Mouse (Mus musculus): ENCODE measurements around the gene Frmd5. TPM values are rescaled to one million over a fixed set of nuclear protein-coding genes. Genes with fewer than 3 reads are reported as not detected.
"Not testable (repeated sequence)": the region's sequence is repeated elsewhere in the genome, so short reads cannot be mapped to it uniquely, and the experiment has no call there.

Frmd5 gene
- polyA plus RNA-seq, 1 experiment from 2014 or later = 5.4 TPM

- Histone ChIP-seq H3K27me3 (replicated peaks; ENCODE audit: low read depth, poor library complexity, severe bottlenecking) (no peaks in the 10 kb centered on the region), H3K4me3 (no peak overlapping the region), H3K36me3 (replicated peaks) (no peaks in the 10 kb centered on the region), H3K9me3 (no peaks in the 10 kb centered on the region), H3K27ac (replicated peaks) (no peak overlapping the region), H3K4me1 (peaks cover 14% of the 10 kb centered on the region; the same call in 1 of the 2 replicates)
- WGBS = 75% methylated on average over 8 of the region's 8 CpGs
- DNase-seq (ENCODE audit: low spot score) = no peak
Measured at GRCm38 (mm10) chr2:121575741-121576201, 231.1 kb downstream of the Frmd5 start.

GRCm38 (mm10) chr2:121574066-121574630 is 232.7 kb downstream of the Frmd5 start:
- H3K4me1 ChIP-seq = peaks cover 14% of the 10 kb centered on the region; the same call in 1 of the 2 replicates
- H3K9me3 ChIP-seq = no peaks in the 10 kb centered on the region
- H3K4me3 ChIP-seq = no peak overlapping the region
- WGBS = 83% methylated on average over 9 of the region's 9 CpGs
- H3K27me3 ChIP-seq (replicated peaks; ENCODE audit: low read depth, poor library complexity, severe bottlenecking) = no peaks in the 10 kb centered on the region
- no peak overlapping the region for H3K27ac ChIP-seq (replicated peaks)
- H3K36me3 ChIP-seq (replicated peaks) = no peaks in the 10 kb centered on the region
- DNase-seq (ENCODE audit: low spot score) = no peak

- Histone ChIP-seq H3K27me3 (replicated peaks; ENCODE audit: low read depth, poor library complexity, severe bottlenecking) (no peaks in the 10 kb centered on the region), H3K4me1 (peaks cover 18% of the 10 kb centered on the region; the same call in 1 of the 2 replicates), H3K4me3 (no peak overlapping the region), H3K9me3 (no peaks in the 10 kb centered on the region), H3K27ac (replicated peaks) (no peak overlapping the region), H3K36me3 (replicated peaks) (no peaks in the 10 kb centered on the region)
- WGBS = 21% methylated on average over 7 of the region's 7 CpGs
- peak; percentile 85 for DNase-seq (ENCODE audit: low spot score)
Measured at GRCm38 (mm10) chr2:121571780-121572179, 235.1 kb downstream of the Frmd5 start.

- DNase-seq (ENCODE audit: low spot score) = no peak
- Histone ChIP-seq H3K9me3 (no peaks in the 10 kb centered on the region), H3K4me3 (no peak overlapping the region), H3K27me3 (replicated peaks; ENCODE audit: low read depth, poor library complexity, severe bottlenecking) (no peaks in the 10 kb centered on the region), H3K36me3 (replicated peaks) (no peaks in the 10 kb centered on the region), H3K27ac (replicated peaks) (no peak overlapping the region), H3K4me1 (peaks cover 19% of the 10 kb centered on the region; the same call in 1 of the 2 replicates)
- WGBS = 76% methylated on average over 8 of the region's 8 CpGs
Measured at GRCm38 (mm10) chr2:121570999-121571655, 235.8 kb downstream of the Frmd5 start.

GRCm38 (mm10) chr2:121570049-121570448 is 236.8 kb downstream of the Frmd5 start:
- Histone ChIP-seq H3K27ac (replicated peaks) (no peak overlapping the region), H3K4me1 (peaks cover 16% of the 10 kb centered on the region; the same call in 1 of the 2 replicates), H3K4me3 (no peak overlapping the region), H3K36me3 (replicated peaks) (no peaks in the 10 kb centered on the region), H3K9me3 (no peaks in the 10 kb centered on the region), H3K27me3 (replicated peaks; ENCODE audit: low read depth, poor library complexity, severe bottlenecking) (no peaks in the 10 kb centered on the region)
- WGBS = 86% methylated on average over 3 of the region's 3 CpGs
- no peak for DNase-seq (ENCODE audit: low spot score)

GRCm38 (mm10) chr2:121565911-121566310 is 241.0 kb downstream of the Frmd5 start:
- WGBS = 65% methylated on average over 5 of the region's 5 CpGs
- no peak for DNase-seq (ENCODE audit: low spot score)

GRCm38 (mm10) chr2:121563117-121563516 is 243.8 kb downstream of the Frmd5 start:
- Histone ChIP-seq H3K27me3 (replicated peaks; ENCODE audit: low read depth, poor library complexity, severe bottlenecking) (no peaks in the 10 kb centered on the region), H3K4me3 (no peak overlapping the region), H3K9me3 (no peaks in the 10 kb centered on the region), H3K27ac (replicated peaks) (no peak overlapping the region), H3K36me3 (replicated peaks) (no peaks in the 10 kb centered on the region; the same call in 1 of the 2 replicates), H3K4me1 (0 out of 2 replicates have a peak, but pooled peaks cover 3% of the 10 kb centered on the region)
- 97% methylated on average over 3 of the region's 3 CpGs for WGBS
- DNase-seq (ENCODE audit: low spot score) = no peak

More at GRCm38 (mm10) chr2:121565911-121566310, 241.0 kb downstream of the Frmd5 start:
- Histone ChIP-seq H3K36me3 (replicated peaks) (no peaks in the 10 kb centered on the region; the same call in 1 of the 2 replicates), H3K9me3 (no peaks in the 10 kb centered on the region), H3K27me3 (replicated peaks; ENCODE audit: low read depth, poor library complexity, severe bottlenecking) (no peaks in the 10 kb centered on the region), H3K4me1 (peaks cover 7% of the 10 kb centered on the region; the same call in 1 of the 2 replicates), H3K4me3 (no peak overlapping the region), H3K27ac (replicated peaks) (no peak overlapping the region)

GRCm38 (mm10) chr2:121551271-121551670 is 255.6 kb downstream of the Frmd5 start:
- no peaks in the 10 kb centered on the region for H3K9me3 ChIP-seq
- DNase-seq (ENCODE audit: low spot score) = no peak
- H3K4me3 ChIP-seq = no peak overlapping the region
- no peaks in the 10 kb centered on the region for H3K27me3 ChIP-seq (replicated peaks; ENCODE audit: low read depth, poor library complexity, severe bottlenecking)
- H3K4me1 ChIP-seq = peaks cover 12% of the 10 kb centered on the region
- H3K27ac ChIP-seq (replicated peaks) = peak overlapping the region; percentile 7; the same call in 1 of the 2 replicates
- H3K36me3 ChIP-seq (replicated peaks) = peaks cover 42% of the 10 kb centered on the region
- 86% methylated on average over 8 of the region's 8 CpGs for WGBS

- peaks cover 9% of the 10 kb centered on the region for H3K4me1 ChIP-seq
- H3K4me3 ChIP-seq = no peak overlapping the region
- H3K27ac ChIP-seq (replicated peaks) = no peak overlapping the region
- no peaks in the 10 kb centered on the region for H3K9me3 ChIP-seq
- peaks cover 57% of the 10 kb centered on the region for H3K36me3 ChIP-seq (replicated peaks)
- no peaks in the 10 kb centered on the region for H3K27me3 ChIP-seq (replicated peaks; ENCODE audit: low read depth, poor library complexity, severe bottlenecking)
- WGBS = 97% methylated on average over 6 of the region's 6 CpGs
- DNase-seq (ENCODE audit: low spot score) = no peak
Measured at GRCm38 (mm10) chr2:121549630-121550029, 257.3 kb downstream of the Frmd5 start.

- H3K36me3 ChIP-seq (replicated peaks) = peaks cover 93% of the 10 kb centered on the region
Measured at GRCm38 (mm10) chr2:121544829-121545228, 262.1 kb downstream of the Frmd5 start.

GRCm38 (mm10) chr2:121525056-121525455 is 281.8 kb downstream of the Frmd5 start:
- Histone ChIP-seq H3K4me1 (no peaks in the 10 kb centered on the region), H3K27me3 (replicated peaks; ENCODE audit: low read depth, poor library complexity, severe bottlenecking) (no peaks in the 10 kb centered on the region), H3K9me3 (0 out of 2 replicates have a peak, but pooled peaks cover 2% of the 10 kb centered on the region), H3K27ac (replicated peaks) (no peak overlapping the region), H3K4me3 (no peak overlapping the region), H3K36me3 (replicated peaks) (peaks cover 82% of the 10 kb centered on the region)
- 91% methylated on average over 2 of the region's 2 CpGs for WGBS
- no peak for DNase-seq (ENCODE audit: low spot score)

More at GRCm38 (mm10) chr2:121544829-121545228, 262.1 kb downstream of the Frmd5 start:
- Histone ChIP-seq H3K9me3 (no peaks in the 10 kb centered on the region), H3K27me3 (replicated peaks; ENCODE audit: low read depth, poor library complexity, severe bottlenecking) (no peaks in the 10 kb centered on the region), H3K4me1 (no peaks in the 10 kb centered on the region), H3K27ac (replicated peaks) (no peak overlapping the region), H3K4me3 (no peak overlapping the region)
- DNase-seq (ENCODE audit: low spot score) = no peak
- 91% methylated on average over 3 of the region's 3 CpGs for WGBS

- not testable (repeated sequence) for H3K4me1 ChIP-seq; H3K27ac ChIP-seq (replicated peaks); H3K9me3 ChIP-seq; H3K27me3 ChIP-seq (replicated peaks; ENCODE audit: low read depth, poor library complexity, severe bottlenecking); DNase-seq (ENCODE audit: low spot score); H3K4me3 ChIP-seq
- WGBS = 95% methylated on average over 3 of the region's 3 CpGs
- peaks cover 85% of the 10 kb centered on the region for H3K36me3 ChIP-seq (replicated peaks)
Measured at GRCm38 (mm10) chr2:121522830-121523229, 284.1 kb downstream of the Frmd5 start.

- WGBS = 97% methylated on average over 2 of the region's 2 CpGs
- Histone ChIP-seq H3K27ac (replicated peaks) (no peak overlapping the region), H3K36me3 (replicated peaks) (peaks cover 90% of the 10 kb centered on the region), H3K27me3 (replicated peaks; ENCODE audit: low read depth, poor library complexity, severe bottlenecking) (no peaks in the 10 kb centered on the region), H3K4me1 (no peaks in the 10 kb centered on the region), H3K9me3 (0 out of 2 replicates have a peak, but pooled peaks cover 2% of the 10 kb centered on the region), H3K4me3 (no peak overlapping the region)
- DNase-seq (ENCODE audit: low spot score) = no peak
Measured at GRCm38 (mm10) chr2:121522006-121522405, 284.9 kb downstream of the Frmd5 start.

Measured in embryonic facial prominence, embryonic 10.5 days (tissue).